Mouse (Mus musculus) cerebellum, adult 2 months (tissue): Measurements from ENCODE around the gene Colgalt2. TPM values are rescaled to one million over a fixed set of nuclear protein-coding genes. Genes with fewer than 3 reads are reported as not detected.
"Not testable (repeated sequence)": the region's sequence is repeated elsewhere in the genome, so short reads cannot be mapped to it uniquely, and the experiment has no call there.

ENCODE experiments used
- DNase-seq, 2 experiments: peaks; one replicate each; pipeline ENCODE4 v3.0.0; 2021
- H3K27ac ChIP-seq: fragments of 200-500 bp; 2 replicates; pipeline ENCODE4 v1.5.1; 2012; ENCODE audit warnings: low read length, control low read depth, inconsistent platforms; ENCODE audit not compliant: insufficient read depth
- H3K27me3 ChIP-seq: fragments of 200-500 bp; 2 replicates; pipeline ENCODE4 v1.6.1; 2012; ENCODE audit warnings: inconsistent platforms, mild to moderate bottlenecking, low read length, moderate library complexity; ENCODE audit not compliant: control insufficient read depth, insufficient read depth
- H3K4me1 ChIP-seq: fragments of 200-500 bp; 2 replicates; pipeline ENCODE4 v1.6.1; 2011; ENCODE audit warnings: low read length; ENCODE audit not compliant: control insufficient read depth, insufficient read depth
- H3K4me3 ChIP-seq: fragments of 200-500 bp; replicated peaks from 2 replicates; pipeline ENCODE3; 2011; ENCODE audit warnings: mild to moderate bottlenecking, low read depth, low read length, control low read depth; ENCODE audit not compliant: insufficient read depth
- CTCF ChIP-seq: fragments of 200-500 bp; IDR thresholded peaks from 2 replicates; pipeline ENCODE4 v1.5.1; 2011; ENCODE audit warnings: low read depth, mild to moderate bottlenecking, control low read depth, low read length, moderate library complexity, borderline replicate concordance; ENCODE audit not compliant: insufficient read depth
- POLR2A ChIP-seq: fragments of 200-500 bp; IDR thresholded peaks from 2 replicates; pipeline ENCODE4 v1.6.1; 2011; ENCODE audit warnings: low read length, control low read depth, borderline replicate concordance; ENCODE audit not compliant: insufficient read depth
- WGBS: fragments of 180-500 bp; shearing (Covaris S2); methylation state at CpG from one replicate; pipeline ENCODE4 v1.1.7; 2018; 5-methylcytosine and 5-hydroxymethylcytosine counted together
- polyA plus RNA-seq: library from polyadenylated mRNA; depleted of rRNA; stranded (reverse); fragments of >200 nt; gene quantifications from 2 replicates; pipeline ENCODE4 v1.2.3, GENCODE M21; 2012

Colgalt2 gene
- polyA plus RNA-seq, 1 experiment = 3.6 TPM

DNA sequence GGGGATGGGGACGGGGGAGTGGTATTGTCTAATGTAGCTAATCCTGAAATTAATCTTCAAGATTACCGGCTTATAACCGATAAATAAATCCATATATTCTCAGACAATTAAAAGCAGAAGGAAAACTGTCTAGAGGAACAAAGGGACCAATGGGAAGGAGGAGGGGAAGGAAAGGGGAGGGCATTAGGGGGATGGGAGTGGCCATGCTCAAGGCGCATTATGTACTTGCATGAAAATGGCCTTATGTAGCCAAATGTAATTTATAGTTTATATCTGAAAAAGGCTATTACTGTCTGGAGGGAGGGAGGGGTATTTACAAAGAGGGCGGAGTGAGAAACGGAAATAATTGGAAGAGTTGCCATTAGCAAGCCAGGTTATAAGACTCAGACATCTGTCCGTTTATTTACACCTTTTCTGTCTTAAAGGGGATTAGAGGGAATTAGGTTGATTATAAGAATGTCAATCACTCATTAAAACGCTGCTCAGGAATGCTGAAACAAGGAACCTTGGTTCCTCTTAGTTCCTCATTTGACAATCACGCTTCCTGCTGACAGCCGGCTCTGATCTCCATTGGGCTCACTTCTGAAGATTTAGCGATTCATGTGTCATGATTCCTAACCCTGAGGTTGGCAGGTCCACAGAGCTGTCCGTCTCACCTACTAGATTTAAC, 28.4 kb downstream of the Colgalt2 start:
- Histone ChIP-seq H3K27me3 (no peaks in the 10 kb centered on the region), H3K27ac (no peak overlapping the region), H3K4me1 (no peaks in the 10 kb centered on the region), H3K4me3 (no peak overlapping the region)
- WGBS = 84% methylated on average over 12 of the region's 12 CpGs
- DNase-seq = no peak
- TF ChIP-seq CTCF (no peak), POLR2A (no peak)

DNA sequence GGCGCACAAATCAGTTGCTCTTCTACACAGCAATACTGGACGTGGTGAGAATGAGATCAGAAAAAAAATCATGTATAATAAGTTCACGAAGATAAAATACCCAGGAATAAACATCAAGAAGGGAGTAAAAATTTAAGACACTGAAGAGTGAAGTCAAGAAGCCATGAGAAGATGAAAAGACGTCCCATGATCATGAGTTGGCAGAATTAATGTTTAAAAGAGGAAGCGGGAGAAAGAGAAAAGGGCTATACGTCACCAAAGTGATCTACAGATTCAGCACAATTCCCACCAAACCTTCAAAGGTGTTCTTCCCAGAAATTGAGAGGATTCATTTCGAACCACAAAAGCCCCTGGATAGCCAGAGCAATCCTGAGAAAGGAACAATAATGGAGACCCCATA, 30.2 kb downstream of the Colgalt2 start:
- WGBS = 89% methylated on average over 7 of the region's 7 CpGs
- no peak overlapping the region for H3K4me3 ChIP-seq
- TF ChIP-seq POLR2A (no peak), CTCF (no peak)
- no peaks in the 10 kb centered on the region; the same call in 1 of the 2 replicates for H3K27me3 ChIP-seq
- H3K4me1 ChIP-seq = no peaks in the 10 kb centered on the region
- no peak for DNase-seq
- H3K27ac ChIP-seq = no peak overlapping the region

DNA sequence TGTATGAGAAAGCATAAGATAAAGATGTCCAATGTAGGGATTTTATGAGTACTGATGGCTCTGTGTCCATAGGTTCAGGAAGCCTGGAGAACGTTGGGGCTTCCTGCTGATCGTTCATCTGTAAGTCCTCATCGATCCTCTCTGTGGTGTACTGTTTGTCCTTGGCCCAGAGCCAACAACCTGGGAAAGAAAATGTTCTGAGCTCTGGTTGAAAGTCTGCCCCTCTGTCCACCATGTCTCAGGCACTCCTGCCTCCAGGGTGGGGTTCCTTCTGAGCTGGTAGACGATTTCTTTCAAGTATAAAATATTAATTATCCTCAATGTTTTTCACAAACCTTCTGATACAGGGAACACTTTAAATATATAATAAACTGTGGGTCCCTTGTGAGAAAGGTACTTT, 34.5 kb downstream of the Colgalt2 start:
- H3K27ac ChIP-seq = no peak overlapping the region
- WGBS = 46% methylated on average over 4 of the region's 4 CpGs
- H3K4me1 ChIP-seq = no peaks in the 10 kb centered on the region
- DNase-seq = no peak
- TF ChIP-seq POLR2A (no peak), CTCF (no peak)
- H3K4me3 ChIP-seq = no peak overlapping the region
- H3K27me3 ChIP-seq = no peaks in the 10 kb centered on the region; the same call in 1 of the 2 replicates

DNA sequence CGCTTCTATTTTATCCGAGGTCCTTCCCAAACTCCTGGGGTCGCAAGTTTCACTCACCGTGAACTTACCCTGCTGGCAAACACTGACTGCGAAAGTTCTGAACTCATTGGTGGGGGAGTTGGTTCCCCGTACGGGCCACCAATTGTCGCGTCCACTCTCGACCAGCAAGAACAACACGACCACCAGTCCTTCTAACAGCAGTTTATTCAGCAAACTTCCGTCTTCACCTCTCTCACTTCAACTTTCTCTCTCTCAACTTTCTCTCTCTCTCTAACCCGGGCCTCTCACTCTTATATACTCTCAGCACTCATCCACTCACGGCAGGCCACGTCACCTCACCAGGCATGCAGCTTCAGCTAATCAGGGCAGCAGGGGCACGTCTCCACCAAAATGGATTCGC, 37.9 kb downstream of the Colgalt2 start:
- WGBS = 84% methylated on average over 17 of the region's 17 CpGs

DNA sequence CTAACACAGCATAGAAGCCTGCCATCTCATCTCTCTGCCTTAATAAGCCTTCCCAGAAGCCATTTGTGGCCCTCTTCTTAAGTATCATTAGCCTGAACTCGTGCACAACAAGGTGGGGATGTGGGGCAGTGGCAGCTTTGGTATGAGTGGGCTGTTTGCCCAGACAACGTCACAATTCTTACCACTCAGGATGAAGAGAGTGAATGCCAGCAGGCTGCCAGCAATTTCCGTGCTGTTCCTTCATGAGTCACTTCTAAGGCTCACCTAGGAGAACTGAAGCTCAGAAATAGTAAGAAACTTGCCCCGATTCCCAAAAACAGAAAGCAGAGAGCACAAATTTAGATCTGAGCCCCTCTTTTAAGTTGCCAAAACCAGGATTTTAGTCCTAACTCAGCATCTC, 39.8 kb downstream of the Colgalt2 start:
- H3K4me3 ChIP-seq = no peak overlapping the region
- TF ChIP-seq CTCF (no peak), POLR2A (no peak)
- 27% methylated on average over 4 of the region's 4 CpGs for WGBS
- no peaks in the 10 kb centered on the region for H3K4me1 ChIP-seq
- no peak for DNase-seq
- no peak overlapping the region for H3K27ac ChIP-seq
- no peaks in the 10 kb centered on the region for H3K27me3 ChIP-seq

More for the DNA sequence above, 37.9 kb downstream of the Colgalt2 start:
- not testable (repeated sequence) for DNase-seq, H3K27ac ChIP-seq, H3K4me1 ChIP-seq, H3K4me3 ChIP-seq, H3K27me3 ChIP-seq

DNA sequence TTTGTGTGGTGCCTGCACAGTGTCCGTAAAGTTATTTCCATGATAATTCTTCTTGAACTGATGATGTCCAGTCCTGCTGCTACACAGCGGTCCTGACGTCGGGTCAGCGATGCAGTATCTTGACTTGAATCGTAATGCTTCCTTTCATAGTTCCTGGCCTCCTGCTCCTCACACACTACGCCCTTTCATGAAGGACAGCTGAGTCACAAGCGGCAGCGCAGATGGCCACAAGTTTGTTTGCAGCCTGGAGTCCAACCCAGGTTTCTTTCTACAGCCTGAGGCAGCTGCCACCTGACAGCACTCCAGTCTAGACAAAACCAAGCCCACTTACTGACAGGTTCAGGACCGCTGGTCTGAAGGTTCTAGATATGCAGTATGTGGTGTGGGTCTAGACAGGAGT, 40.2 kb downstream of the Colgalt2 start:
- H3K27ac ChIP-seq = no peak overlapping the region
- no peak overlapping the region for H3K4me3 ChIP-seq
- no peak for TF ChIP-seq POLR2A
- no peak for TF ChIP-seq CTCF
- H3K4me1 ChIP-seq = no peaks in the 10 kb centered on the region
- WGBS = 65% methylated on average over 10 of the region's 10 CpGs
- DNase-seq = no peak
- H3K27me3 ChIP-seq = no peaks in the 10 kb centered on the region

DNA sequence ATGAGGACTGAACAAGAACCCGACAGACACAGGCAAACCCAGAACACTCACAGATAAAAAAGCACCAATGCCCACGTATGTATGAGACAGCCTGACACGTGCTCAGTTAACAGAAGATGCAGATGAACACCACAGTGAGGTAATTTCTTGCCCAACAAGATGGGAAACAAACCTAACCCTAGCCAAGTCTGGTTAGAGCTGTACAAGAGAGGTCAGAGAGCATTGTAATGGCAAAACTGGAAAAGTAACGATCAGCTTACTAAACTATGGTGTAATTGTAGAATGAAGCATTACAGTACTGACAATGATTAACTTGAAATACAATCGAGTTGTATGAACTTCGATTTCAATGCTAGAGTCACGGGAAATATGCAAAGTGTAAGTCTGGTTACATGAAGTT, 45.0 kb downstream of the Colgalt2 start:
- 54% methylated on average over 7 of the region's 7 CpGs for WGBS
- H3K4me3 ChIP-seq = no peak overlapping the region
- no peak for TF ChIP-seq POLR2A
- TF ChIP-seq CTCF = no peak

DNA sequence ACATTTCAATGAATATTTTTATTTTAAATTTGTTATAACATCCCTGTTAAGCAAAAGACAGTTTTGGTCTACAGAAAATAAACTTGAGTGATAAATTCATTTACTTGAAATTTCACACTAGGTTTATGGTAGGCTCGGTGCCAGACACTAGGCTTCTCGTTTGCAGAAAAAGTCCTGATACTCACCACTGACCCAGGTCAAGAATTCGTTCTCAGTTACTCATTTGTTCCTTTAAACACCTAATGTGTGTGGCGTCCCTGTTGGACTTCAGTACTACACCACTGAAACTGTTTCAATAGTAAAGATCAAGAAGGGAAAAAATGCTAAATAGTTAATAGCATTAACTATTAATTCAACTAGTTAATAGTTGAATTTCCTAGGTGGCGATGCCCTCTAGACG, 46.3 kb downstream of the Colgalt2 start:
- 83% methylated on average over 6 of the region's 6 CpGs for WGBS
- H3K27ac ChIP-seq = no peak overlapping the region
- DNase-seq = no peak
- no peak for TF ChIP-seq POLR2A
- TF ChIP-seq CTCF = no peak
- no peaks in the 10 kb centered on the region for H3K4me1 ChIP-seq
- no peaks in the 10 kb centered on the region for H3K27me3 ChIP-seq
- H3K4me3 ChIP-seq = no peak overlapping the region

More for the DNA sequence above, 45.0 kb downstream of the Colgalt2 start:
- no peaks in the 10 kb centered on the region for H3K4me1 ChIP-seq
- DNase-seq = no peak
- H3K27ac ChIP-seq = no peak overlapping the region
- no peaks in the 10 kb centered on the region for H3K27me3 ChIP-seq

DNA sequence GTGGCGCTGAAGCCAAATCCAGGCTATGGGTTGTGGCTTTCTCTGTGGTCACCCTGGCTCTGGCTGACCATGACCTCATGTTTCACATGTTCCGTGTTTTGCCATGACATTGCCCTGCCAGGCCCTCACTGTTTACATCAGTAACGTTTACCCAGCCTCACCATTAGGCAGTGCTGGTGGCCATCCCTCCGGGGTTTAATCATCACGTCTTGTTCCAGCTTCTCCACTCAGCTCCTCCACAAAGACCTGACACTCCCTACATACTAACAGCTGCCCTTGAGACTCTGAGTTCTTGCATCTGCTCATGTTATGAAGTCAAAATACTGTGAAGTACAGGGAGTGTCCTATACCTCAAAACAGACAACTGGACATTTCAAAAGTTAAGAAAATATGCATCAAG, 54.9 kb downstream of the Colgalt2 start:
- no peaks in the 10 kb centered on the region for H3K27me3 ChIP-seq
- H3K4me1 ChIP-seq = no peaks in the 10 kb centered on the region
- TF ChIP-seq POLR2A (no peak), CTCF (no peak)
- DNase-seq = no peak
- no peak overlapping the region for H3K4me3 ChIP-seq
- no peak overlapping the region for H3K27ac ChIP-seq
- whole genome bisulfite sequencing = 67% methylated on average over 5 of the region's 5 CpGs
